Mouse (Mus musculus) cerebellum, adult 9-11 months (tissue): ENCODE results near the gene Xkr7.

Source experiments
- DNase-seq: peaks from one replicate; pipeline ENCODE4 v3.0.0; 2022

The Xkr7 gene

GRCm38 (mm10) chr2:153031126-153032082 is at the start of gene Xkr7:
Xkr7 (plus strand) TSS chr2:153031852.
- peak; percentile 83 for DNase-seq

- DNase-seq: no peak
Measured at GRCm38 (mm10) chr2:152985582-152985981, 46.1 kb upstream of the Xkr7 start.

GRCm38 (mm10) chr2:152991529-152991928 is 40.1 kb upstream of the Xkr7 start:
- no peak for DNase-seq

GRCm38 (mm10) chr2:152997046-152997445 is 34.6 kb upstream of the Xkr7 start:
- no peak for DNase-seq

GRCm38 (mm10) chr2:153002492-153003248 is 29.0 kb upstream of the Xkr7 start:
- no peak for DNase-seq

- DNase-seq: no peak
Measured at GRCm38 (mm10) chr2:153003681-153004338, 27.8 kb upstream of the Xkr7 start.

GRCm38 (mm10) chr2:153005981-153006380 is 25.7 kb upstream of the Xkr7 start:
- DNase-seq: no peak

- peak; percentile 71 for DNase-seq
Measured at GRCm38 (mm10) chr2:153009192-153009973, 22.3 kb upstream of the Xkr7 start.

GRCm38 (mm10) chr2:153013724-153014515 is 17.7 kb upstream of the Xkr7 start:
- no peak for DNase-seq

GRCm38 (mm10) chr2:153014758-153015593 is 16.7 kb upstream of the Xkr7 start, which contains the start of gene Pdrg1:
Pdrg1 (minus strand) TSS chr2:153015427.
- DNase-seq: peak; percentile 95

GRCm38 (mm10) chr2:153015804-153016203 is 15.8 kb upstream of the Xkr7 start:
- peak; percentile 73 for DNase-seq

- DNase-seq: peak; percentile 44
Measured at GRCm38 (mm10) chr2:153016786-153017185, 14.9 kb upstream of the Xkr7 start.

GRCm38 (mm10) chr2:153019355-153019754 is 12.3 kb upstream of the Xkr7 start:
- peak; percentile 5 for DNase-seq

GRCm38 (mm10) chr2:153021163-153021562 is 10.5 kb upstream of the Xkr7 start:
- peak; percentile 5 for DNase-seq

- no peak for DNase-seq
Measured at GRCm38 (mm10) chr2:153022855-153023254, 8.8 kb upstream of the Xkr7 start.

- no peak for DNase-seq
Measured at GRCm38 (mm10) chr2:153026052-153026451, 5.6 kb upstream of the Xkr7 start.

GRCm38 (mm10) chr2:153027501-153027900 is 4.2 kb upstream of the Xkr7 start:
- DNase-seq: peak; percentile 74

- no peak for DNase-seq
Measured at GRCm38 (mm10) chr2:153030422-153030821, 1.2 kb upstream of the Xkr7 start.

- peak; percentile 64 for DNase-seq
Measured at GRCm38 (mm10) chr2:153032083-153032842, 611 bp downstream of the Xkr7 start.

- peak; percentile 68 for DNase-seq
Measured at GRCm38 (mm10) chr2:153032973-153033372, 1.3 kb downstream of the Xkr7 start.
